Mouse (Mus musculus) mouse embryonic stem cell (cell line): ENCODE data around the gene Unc13b.
"Not testable (repeated sequence)": the region's sequence is repeated elsewhere in the genome, so short reads cannot be mapped to it uniquely, and the experiment has no call there.

Experiments used
- in situ Hi-C, 2 experiments: fragments of 300-500 bp; cut with MboI; formaldehyde crosslinking; loops; 1 replicate in 1 of 2; 3 replicates in 1 of 2; pipeline ENCODE4 v1.14.3; 2019 to 2020; ENCODE audit warnings: low sequenced_read_pairs in 2 of 2, low pct_unique_long_range_greater_than_20kb in 1 of 2, mixed read lengths in 1 of 2; ENCODE audit not compliant: unreplicated experiment in 1 of 2

Gene Unc13b

GRCm38 (mm10) chr4:43065471-43065870 is 6.7 kb downstream of the Unc13b start:
- in situ Hi-C loops: no loop called here

- in situ Hi-C loops: no loop called here
Measured at GRCm38 (mm10) chr4:43074923-43075322, 16.2 kb downstream of the Unc13b start.

GRCm38 (mm10) chr4:43078071-43078718 is 19.4 kb downstream of the Unc13b start:
- in situ Hi-C loops: no loop called here

DNA sequence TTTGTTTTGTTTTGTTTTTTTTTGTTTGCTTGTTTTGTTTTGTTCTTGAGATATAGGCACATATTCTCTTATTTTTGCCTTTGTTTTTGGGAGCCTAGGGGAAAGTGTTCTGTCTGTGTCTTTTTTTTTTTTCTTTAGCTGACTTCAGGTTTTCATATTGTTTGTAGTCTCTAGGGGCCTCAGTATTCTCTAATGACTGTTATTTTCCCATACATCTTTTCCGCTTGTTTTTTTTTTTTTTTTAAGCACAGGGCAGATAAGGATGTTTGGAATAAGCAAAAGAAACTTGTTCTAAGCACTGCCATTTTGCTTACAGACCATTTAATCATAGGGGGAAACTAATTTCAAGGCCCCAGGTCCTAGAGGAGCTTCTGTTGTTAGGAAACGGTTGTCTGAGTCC is 23.7 kb downstream of the Unc13b start:
- in situ Hi-C loops: no loop called here

GRCm38 (mm10) chr4:43089950-43090349 is 31.2 kb downstream of the Unc13b start:
- in situ Hi-C loops: no loop called here

DNA sequence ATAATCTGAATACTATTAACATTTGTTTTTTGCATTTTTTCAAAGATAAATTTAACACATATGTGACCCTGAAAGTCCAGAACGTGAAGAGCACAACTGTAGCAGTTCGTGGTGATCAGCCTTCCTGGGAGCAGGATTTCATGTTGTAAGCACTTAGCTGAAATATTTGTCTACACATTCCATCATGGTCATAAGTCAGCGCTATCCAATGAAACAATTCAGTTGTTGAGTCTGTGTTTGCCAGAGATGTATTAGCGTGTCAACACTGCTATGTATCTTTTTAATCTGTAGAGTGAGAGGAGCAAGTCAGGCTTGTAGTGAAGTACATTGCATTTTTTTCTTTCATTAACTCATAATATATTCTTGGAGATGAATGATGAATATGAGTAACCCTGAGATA is 32.4 kb downstream of the Unc13b start:
- in situ Hi-C loops: no loop called here

DNA sequence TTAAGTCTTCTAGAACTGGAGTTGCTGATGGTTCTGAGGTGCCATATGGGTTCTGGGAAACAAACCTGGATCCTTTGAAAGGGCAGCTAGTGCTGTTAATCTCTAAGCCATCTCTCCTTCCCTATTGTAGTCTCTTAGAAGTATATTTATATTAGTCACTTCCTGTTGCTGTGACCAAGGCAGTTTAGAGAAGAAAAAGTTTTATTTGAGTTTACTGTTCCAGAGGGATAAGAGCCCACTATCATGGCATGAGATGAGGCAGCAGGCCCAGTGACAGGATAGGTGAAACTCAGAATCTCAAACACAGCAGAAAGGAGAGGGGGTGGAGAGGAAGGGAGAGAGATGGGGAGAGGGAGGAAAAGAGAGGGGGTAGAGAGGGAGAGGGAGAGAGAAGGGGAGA is 54.7 kb downstream of the Unc13b start:
- in situ Hi-C loops: no loop called here

DNA sequence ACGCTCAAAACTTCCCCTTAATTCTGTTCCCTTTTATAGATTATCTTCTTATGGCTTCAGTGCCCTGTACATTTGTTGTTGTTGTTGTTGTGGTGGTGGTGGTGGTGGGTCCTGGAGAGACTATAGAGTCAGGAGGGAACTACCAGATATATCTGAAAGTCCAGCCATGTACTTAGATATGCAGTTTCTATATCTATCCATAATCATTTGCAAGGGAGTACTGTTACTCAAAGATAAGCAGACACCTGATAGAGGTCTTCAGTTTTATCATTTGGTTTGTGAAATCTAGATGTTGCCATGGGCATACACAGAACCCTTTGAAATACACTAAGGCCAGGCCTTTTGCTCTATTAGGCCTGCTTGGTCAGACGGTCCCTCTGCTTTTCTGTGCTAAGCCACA is 55.8 kb downstream of the Unc13b start:
- in situ Hi-C loops: no loop called here

DNA sequence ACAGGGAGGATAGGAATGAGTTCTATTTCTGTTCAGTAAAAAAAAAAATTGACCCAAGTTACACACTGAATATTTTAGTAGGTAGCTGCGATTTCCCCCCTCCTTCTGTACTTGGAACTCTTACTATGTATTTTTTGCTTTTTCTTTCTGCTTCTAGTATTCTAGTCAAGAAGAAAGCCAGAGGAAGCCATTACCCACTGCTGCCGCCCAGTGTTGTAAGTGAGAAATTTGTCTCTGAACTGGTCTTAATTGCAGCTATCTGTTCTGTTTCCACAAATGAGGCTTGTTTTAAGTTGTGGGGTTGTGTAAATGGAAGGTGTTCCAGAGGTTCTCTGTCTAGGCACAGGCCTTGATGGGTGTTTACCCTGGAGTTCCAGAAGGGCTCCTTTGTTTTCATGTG is 56.2 kb downstream of the Unc13b start:
- in situ Hi-C loops: no loop called here

GRCm38 (mm10) chr4:43116249-43116648 is 57.5 kb downstream of the Unc13b start:
- in situ Hi-C loops: no loop called here

DNA sequence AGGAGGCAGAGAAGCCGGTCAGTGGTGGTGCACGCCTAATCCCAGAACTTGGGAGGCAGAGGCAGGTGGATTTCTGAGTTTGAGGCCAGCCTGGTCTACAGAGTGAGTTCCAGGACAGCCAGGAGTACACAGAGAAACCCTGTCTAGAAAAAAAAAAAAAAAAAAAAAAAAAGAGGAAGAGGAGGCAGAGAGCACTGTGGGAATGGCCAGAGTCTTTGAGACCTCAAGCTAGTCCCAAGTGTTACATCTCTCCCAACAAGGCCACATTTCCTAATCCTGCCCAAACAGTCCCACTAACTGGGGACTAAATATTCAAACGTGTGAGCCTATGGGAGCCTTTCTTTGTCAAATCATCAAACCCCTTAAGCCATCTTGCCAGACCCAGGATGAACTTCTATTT is 71.0 kb downstream of the Unc13b start:
- in situ Hi-C loops: no loop called here

GRCm38 (mm10) chr4:43142610-43143009 is 83.9 kb downstream of the Unc13b start:
- in situ Hi-C loops: no loop called here

- in situ Hi-C loops: not testable (repeated sequence)
Measured at GRCm38 (mm10) chr4:43152413-43152812, 93.7 kb downstream of the Unc13b start.

- in situ Hi-C loops: no loop called here
Measured at GRCm38 (mm10) chr4:43160045-43160444, 101.3 kb downstream of the Unc13b start.

DNA sequence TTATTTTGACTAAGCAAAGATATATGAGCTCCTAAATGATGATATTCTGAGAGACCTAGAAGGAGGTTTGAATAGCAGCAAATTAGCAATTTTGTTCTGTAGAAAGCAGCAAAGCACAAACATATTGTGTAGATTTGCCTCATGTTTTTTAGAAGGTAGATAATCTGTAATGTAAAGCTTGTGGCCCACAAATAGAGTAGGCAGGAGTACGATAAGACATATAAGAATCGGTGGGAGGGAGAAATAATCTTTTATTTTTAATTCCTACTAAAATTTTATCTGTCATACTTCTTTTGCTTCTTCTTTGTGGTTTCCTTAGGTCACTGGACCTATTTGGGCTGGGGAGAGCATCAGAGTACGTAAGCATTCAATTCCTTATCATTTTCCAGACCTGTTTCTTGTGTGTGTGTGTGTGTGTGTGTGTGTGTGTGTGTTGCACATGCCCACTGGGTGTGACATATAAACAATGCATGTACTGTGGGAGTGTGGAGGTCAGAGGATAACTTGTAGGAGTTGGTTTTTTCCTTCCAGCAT is 102.4 kb downstream of the Unc13b start:
- in situ Hi-C loops: no loop called here

DNA sequence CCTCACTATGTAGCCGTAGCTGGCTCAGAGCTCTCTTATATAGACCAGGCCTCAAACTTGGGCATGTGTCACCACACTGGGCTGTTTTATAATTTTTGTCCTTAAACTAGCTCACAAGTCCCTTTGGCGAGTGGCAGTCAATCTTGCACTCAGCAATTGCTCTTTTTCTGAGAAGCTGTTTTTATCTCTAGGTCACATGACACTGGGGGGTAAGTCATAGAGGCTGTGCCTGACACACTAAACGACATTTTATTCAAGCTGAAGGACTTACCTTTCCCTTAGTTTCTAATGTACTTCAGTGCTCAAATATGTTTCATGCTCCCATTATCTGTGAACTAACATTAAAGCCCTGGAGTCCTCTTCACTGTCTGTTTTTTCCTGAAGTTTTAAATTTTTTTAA is 104.5 kb downstream of the Unc13b start:
- in situ Hi-C loops: no loop called here

GRCm38 (mm10) chr4:43165403-43166005 is 106.8 kb downstream of the Unc13b start:
- in situ Hi-C loops: no loop called here

GRCm38 (mm10) chr4:43170028-43170427 is 111.3 kb downstream of the Unc13b start:
- in situ Hi-C loops: no loop called here

DNA sequence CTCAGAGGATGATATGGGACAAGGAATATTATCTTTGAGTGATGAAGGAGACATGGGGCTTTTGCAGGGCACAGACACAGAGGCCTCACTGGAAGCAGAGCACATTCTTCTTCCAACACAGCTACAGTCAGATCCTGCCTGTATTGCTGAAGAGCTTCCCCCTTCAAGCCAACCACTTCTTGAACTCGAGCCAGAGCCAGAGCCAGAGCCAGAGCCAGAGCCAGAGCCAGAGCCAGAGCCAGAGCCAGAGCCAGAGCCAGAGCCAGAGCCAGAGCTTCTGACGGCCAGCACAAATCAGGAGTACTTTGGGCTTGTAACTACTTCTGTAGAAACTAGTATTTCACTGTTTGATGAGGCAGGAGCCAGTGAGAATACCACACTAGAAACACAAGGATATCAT is 118.4 kb downstream of the Unc13b start:
- in situ Hi-C loops: no loop called here

GRCm38 (mm10) chr4:43182474-43183168 is 123.9 kb downstream of the Unc13b start:
- in situ Hi-C loops: no loop called here
